Mouse (Mus musculus): ENCODE measurements around the gene Trappc12. TPM values are rescaled to one million over a fixed set of nuclear protein-coding genes. Genes with fewer than 3 reads are reported as not detected.

The Trappc12 gene
- total and polyA plus RNA-seq, 3 experiments, result 13.5 to 49.6 (median 44.9) TPM

- no peak for DNase-seq (ENCODE audit: low spot score)
Observed at GRCm38 (mm10) chr12:28700101-28700511, 50.2 kb downstream of the Trappc12 start.

GRCm38 (mm10) chr12:28699656-28700055, 50.6 kb downstream of the Trappc12 start:
- peak; percentile 57 for DNase-seq (ENCODE audit: low spot score)
- TF ChIP-seq GATA2 (IDR thresholded peaks at IDR 0.05; ENCODE audit: borderline replicate concordance, low read depth, low read length) (no peak), TAL1 (conservative IDR thresholded peaks at IDR 0.05; ENCODE audit: low read depth, low read length) (no peak), POLR2AphosphoS5 (IDR thresholded peaks at IDR 0.05; ENCODE audit: insufficient replicate concordance, low read depth, low read length) (no peak), CTCF (IDR thresholded peaks at IDR 0.05; ENCODE audit: low read depth, low read length) (peak; percentile 100), GATA1 (IDR thresholded peaks at IDR 0.05; ENCODE audit: borderline replicate concordance, low read length) (no peak)
- no peak overlapping the region for H3K4me3 ChIP-seq (ENCODE audit: low read depth, low read length)
- no peaks in the 10 kb centered on the region for H3K9me3 ChIP-seq (replicated peaks)
- ATAC-seq (ENCODE audit: extremely low read depth, insufficient number of reproducible peaks, low FRiP score, poor library complexity, severe bottlenecking), result no peak
- H3K27me3 ChIP-seq (ENCODE audit: insufficient read depth, low read length), result no peaks in the 10 kb centered on the region
- H3K36me3 ChIP-seq (replicated peaks), result peaks cover 95% of the 10 kb centered on the region
- H3K4me1 ChIP-seq (ENCODE audit: insufficient read depth, low read depth, low read length), result peaks cover 3% of the 10 kb centered on the region; the same call in 1 of the 2 replicates

More at GRCm38 (mm10) chr12:28700101-28700511, 50.2 kb downstream of the Trappc12 start:
- Histone ChIP-seq H3K4me1 (ENCODE audit: insufficient read depth, low read depth, low read length) (peaks cover 3% of the 10 kb centered on the region; the same call in 1 of the 2 replicates), H3K27me3 (ENCODE audit: insufficient read depth, low read length) (no peaks in the 10 kb centered on the region), H3K36me3 (replicated peaks) (peaks cover 95% of the 10 kb centered on the region), H3K4me3 (ENCODE audit: low read depth, low read length) (no peak overlapping the region), H3K9me3 (replicated peaks) (no peaks in the 10 kb centered on the region)
- no peak for TF ChIP-seq CTCF (IDR thresholded peaks at IDR 0.05; ENCODE audit: low read depth, low read length)
- TF ChIP-seq POLR2AphosphoS5 (IDR thresholded peaks at IDR 0.05; ENCODE audit: insufficient replicate concordance, low read depth, low read length), result no peak
- no peak for TF ChIP-seq GATA1 (IDR thresholded peaks at IDR 0.05; ENCODE audit: borderline replicate concordance, low read length)
- TF ChIP-seq TAL1 (conservative IDR thresholded peaks at IDR 0.05; ENCODE audit: low read depth, low read length), result no peak
- ATAC-seq (ENCODE audit: extremely low read depth, insufficient number of reproducible peaks, low FRiP score, poor library complexity, severe bottlenecking), result no peak

- H3K36me3 ChIP-seq (replicated peaks), result peaks cover 95% of the 10 kb centered on the region
- DNase-seq (ENCODE audit: low spot score) (no peak), ATAC-seq (ENCODE audit: extremely low read depth, insufficient number of reproducible peaks, low FRiP score, poor library complexity, severe bottlenecking) (no peak)
- H3K4me1 ChIP-seq (ENCODE audit: insufficient read depth, low read depth, low read length), result peaks cover 7% of the 10 kb centered on the region
- no peaks in the 10 kb centered on the region for H3K9me3 ChIP-seq (replicated peaks)
- H3K27me3 ChIP-seq (ENCODE audit: insufficient read depth, low read length), result no peaks in the 10 kb centered on the region
- TF ChIP-seq CTCF (IDR thresholded peaks at IDR 0.05; ENCODE audit: low read depth, low read length) (no peak), POLR2AphosphoS5 (IDR thresholded peaks at IDR 0.05; ENCODE audit: insufficient replicate concordance, low read depth, low read length) (no peak)
- H3K4me3 ChIP-seq (ENCODE audit: low read depth, low read length), result no peak overlapping the region
Observed at GRCm38 (mm10) chr12:28699086-28699485, 51.2 kb downstream of the Trappc12 start.

- no peaks in the 10 kb centered on the region for H3K27me3 ChIP-seq (ENCODE audit: insufficient read depth, low read length)
- no peaks in the 10 kb centered on the region for H3K9me3 ChIP-seq (replicated peaks)
- DNase-seq (ENCODE audit: low spot score), result no peak
- peak overlapping the region; percentile 1; the same call in 1 of the 2 replicates for H3K4me3 ChIP-seq (ENCODE audit: low read depth, low read length)
- H3K36me3 ChIP-seq (replicated peaks), result peaks cover 96% of the 10 kb centered on the region
- no peak for TF ChIP-seq GATA2 (IDR thresholded peaks at IDR 0.05; ENCODE audit: borderline replicate concordance, low read depth, low read length)
- no peak for TF ChIP-seq TAL1 (conservative IDR thresholded peaks at IDR 0.05; ENCODE audit: low read depth, low read length)
- no peak for TF ChIP-seq GATA1 (IDR thresholded peaks at IDR 0.05; ENCODE audit: borderline replicate concordance, low read length)
- TF ChIP-seq POLR2AphosphoS5 (IDR thresholded peaks at IDR 0.05; ENCODE audit: insufficient replicate concordance, low read depth, low read length), result no peak
- no peak for TF ChIP-seq CTCF (IDR thresholded peaks at IDR 0.05; ENCODE audit: low read depth, low read length)
- ATAC-seq (ENCODE audit: extremely low read depth, insufficient number of reproducible peaks, low FRiP score, poor library complexity, severe bottlenecking), result no peak
- peaks cover 7% of the 10 kb centered on the region for H3K4me1 ChIP-seq (ENCODE audit: insufficient read depth, low read depth, low read length)
Observed at GRCm38 (mm10) chr12:28697821-28698595, 52.3 kb downstream of the Trappc12 start.

- TF ChIP-seq POLR2AphosphoS5 (IDR thresholded peaks at IDR 0.05; ENCODE audit: insufficient replicate concordance, low read depth, low read length) (no peak), GATA1 (IDR thresholded peaks at IDR 0.05; ENCODE audit: borderline replicate concordance, low read length) (no peak), GATA2 (IDR thresholded peaks at IDR 0.05; ENCODE audit: borderline replicate concordance, low read depth, low read length) (no peak), TAL1 (conservative IDR thresholded peaks at IDR 0.05; ENCODE audit: low read depth, low read length) (no peak), CTCF (IDR thresholded peaks at IDR 0.05; ENCODE audit: low read depth, low read length) (no peak)
- Histone ChIP-seq H3K4me3 (ENCODE audit: low read depth, low read length) (no peak overlapping the region), H3K9me3 (replicated peaks) (no peaks in the 10 kb centered on the region), H3K27me3 (ENCODE audit: insufficient read depth, low read length) (no peaks in the 10 kb centered on the region), H3K4me1 (ENCODE audit: insufficient read depth, low read depth, low read length) (peaks cover 4% of the 10 kb centered on the region), H3K36me3 (replicated peaks) (peaks cover 97% of the 10 kb centered on the region)
- ATAC-seq (ENCODE audit: extremely low read depth, insufficient number of reproducible peaks, low FRiP score, poor library complexity, severe bottlenecking) (no peak), DNase-seq (ENCODE audit: low spot score) (no peak)
Observed at GRCm38 (mm10) chr12:28694776-28695175, 55.5 kb downstream of the Trappc12 start.

GRCm38 (mm10) chr12:28694231-28694630, 56.0 kb downstream of the Trappc12 start:
- DNase-seq (ENCODE audit: low spot score), result no peak
- Histone ChIP-seq H3K36me3 (replicated peaks) (peaks cover 99% of the 10 kb centered on the region), H3K9me3 (replicated peaks) (no peaks in the 10 kb centered on the region)

More at GRCm38 (mm10) chr12:28694231-28694630, 56.0 kb downstream of the Trappc12 start:
- ATAC-seq (ENCODE audit: extremely low read depth, insufficient number of reproducible peaks, low FRiP score, poor library complexity, severe bottlenecking), result peak; percentile 59; the same call in 1 of the 2 replicates
- H3K27me3 ChIP-seq (ENCODE audit: insufficient read depth, low read length), result no peaks in the 10 kb centered on the region
- H3K4me3 ChIP-seq (ENCODE audit: low read depth, low read length), result no peak overlapping the region
- peaks cover 4% of the 10 kb centered on the region for H3K4me1 ChIP-seq (ENCODE audit: insufficient read depth, low read depth, low read length)
- TF ChIP-seq TAL1 (conservative IDR thresholded peaks at IDR 0.05; ENCODE audit: low read depth, low read length), result no peak
- TF ChIP-seq GATA1 (IDR thresholded peaks at IDR 0.05; ENCODE audit: borderline replicate concordance, low read length), result no peak
- TF ChIP-seq GATA2 (IDR thresholded peaks at IDR 0.05; ENCODE audit: borderline replicate concordance, low read depth, low read length), result no peak
- no peak for TF ChIP-seq POLR2AphosphoS5 (IDR thresholded peaks at IDR 0.05; ENCODE audit: insufficient replicate concordance, low read depth, low read length)
- no peak for TF ChIP-seq CTCF (IDR thresholded peaks at IDR 0.05; ENCODE audit: low read depth, low read length)
